Mouse (Mus musculus): ENCODE measurements around the gene Tars2. TPM values are rescaled to one million over a fixed set of nuclear protein-coding genes. Genes with fewer than 3 reads are reported as not detected.

Tars2 gene
- polyA plus RNA-seq, 1 experiment from 2014 or later: 41.3 TPM

DNA sequence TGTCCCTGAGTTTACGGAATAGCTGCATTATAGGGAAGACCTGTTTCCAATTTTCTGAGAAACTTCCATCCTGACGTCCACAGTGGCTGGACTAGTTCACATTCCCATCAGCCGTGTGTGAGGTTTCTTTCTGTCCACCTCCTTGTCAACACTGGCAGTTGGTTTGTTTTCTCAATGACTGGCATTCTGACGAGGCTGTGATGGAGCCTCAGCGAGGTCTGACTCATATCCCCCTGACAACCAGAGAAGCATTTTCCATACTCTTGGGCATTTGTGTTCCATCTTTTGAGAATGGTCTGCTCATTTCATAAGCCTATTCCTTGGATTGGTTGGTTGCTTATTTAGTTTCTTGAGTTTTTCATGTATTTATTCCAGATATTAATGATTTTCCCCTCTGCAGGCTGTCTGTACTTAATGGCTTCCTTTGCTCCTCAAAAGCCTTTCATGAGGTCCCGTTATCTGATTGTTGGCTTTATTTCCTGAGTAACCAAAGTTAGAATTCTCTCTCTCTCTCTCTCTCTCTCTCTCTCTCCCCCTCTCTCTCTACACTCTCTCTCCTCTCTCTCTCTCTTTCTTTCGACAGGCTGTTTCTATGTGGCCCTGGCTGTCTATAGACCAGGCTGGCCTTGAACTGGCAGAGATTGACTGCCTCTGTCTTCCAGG is 33.2 kb downstream of the Tars2 start:
- no peaks in the 10 kb centered on the region for H3K9me3 ChIP-seq (ENCODE audit: control insufficient read depth, low read length)
- H3K4me1 ChIP-seq (ENCODE audit: control insufficient read depth in 2 of 2, insufficient read depth in 2 of 2, low read length in 2 of 2): peaks cover 0 to 4% of the 10 kb centered on the region in 2 experiments; a peak in 2 of 4 replicates
- H3K27ac ChIP-seq (replicated peaks in 1 of 2; ENCODE audit: control insufficient read depth in 1 of 2, insufficient read depth in 1 of 2, low read depth in 2 of 2, low read length in 2 of 2): no peak overlapping the region
- H3K27me3 ChIP-seq (ENCODE audit: control insufficient read depth, insufficient read depth, low read length): no peaks in the 10 kb centered on the region
- 33% methylated on average over 7 of the region's 7 CpGs for WGBS
- no peaks in the 10 kb centered on the region for H3K36me3 ChIP-seq (ENCODE audit: control insufficient read depth, insufficient read depth, low read length)
- no peak for ATAC-seq (ENCODE audit: insufficient number of reproducible peaks, insufficient read depth, low FRiP score, low read depth)
- no peak overlapping the region for H3K9ac ChIP-seq (ENCODE audit: low read length)
- no peak overlapping the region for H3K4me3 ChIP-seq (ENCODE audit: control insufficient read depth in 1 of 2, insufficient read depth in 1 of 2, low read depth in 1 of 2, low read length in 2 of 2)
- H3K4me2 ChIP-seq (ENCODE audit: low read length): no peak overlapping the region

DNA sequence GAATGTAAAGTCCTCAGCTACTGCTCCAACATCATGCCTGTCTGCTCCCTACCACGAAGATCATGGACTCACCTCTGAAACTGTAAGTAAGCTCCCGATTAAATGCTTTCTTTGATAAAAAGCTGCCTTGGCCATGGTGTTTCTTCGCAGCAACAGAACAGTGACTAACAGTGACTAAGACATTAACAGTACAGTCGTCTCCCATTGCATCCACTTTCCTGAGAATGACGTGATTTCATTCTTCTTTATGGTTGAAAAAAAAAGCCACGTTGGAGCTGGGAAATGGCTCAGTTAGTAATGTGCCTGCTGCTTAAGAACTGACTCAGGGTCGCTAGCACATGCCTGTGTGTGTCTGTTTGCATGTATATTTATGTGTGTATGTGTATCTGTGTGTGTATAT is 34.1 kb downstream of the Tars2 start:
- Histone ChIP-seq H3K4me3 (ENCODE audit: control insufficient read depth in 1 of 2, insufficient read depth in 1 of 2, low read depth in 1 of 2, low read length in 2 of 2) (no peak overlapping the region), H3K27me3 (ENCODE audit: control insufficient read depth, insufficient read depth, low read length) (no peaks in the 10 kb centered on the region), H3K9me3 (ENCODE audit: control insufficient read depth, low read length) (no peaks in the 10 kb centered on the region), H3K36me3 (ENCODE audit: control insufficient read depth, insufficient read depth, low read length) (no peaks in the 10 kb centered on the region), H3K9ac (ENCODE audit: low read length) (no peak overlapping the region), H3K27ac (replicated peaks in 1 of 2; ENCODE audit: control insufficient read depth in 1 of 2, insufficient read depth in 1 of 2, low read depth in 2 of 2, low read length in 2 of 2) (no peak overlapping the region), H3K4me1 (ENCODE audit: control insufficient read depth in 2 of 2, insufficient read depth in 2 of 2, low read length in 2 of 2) (peaks cover 0 to 4% of the 10 kb centered on the region in 2 experiments; a peak in 2 of 4 replicates), H3K4me2 (ENCODE audit: low read length) (no peak overlapping the region)
- ATAC-seq (ENCODE audit: insufficient number of reproducible peaks, insufficient read depth, low FRiP score, low read depth): no peak
- WGBS: 79% methylated on average over 7 of the region's 7 CpGs

DNA sequence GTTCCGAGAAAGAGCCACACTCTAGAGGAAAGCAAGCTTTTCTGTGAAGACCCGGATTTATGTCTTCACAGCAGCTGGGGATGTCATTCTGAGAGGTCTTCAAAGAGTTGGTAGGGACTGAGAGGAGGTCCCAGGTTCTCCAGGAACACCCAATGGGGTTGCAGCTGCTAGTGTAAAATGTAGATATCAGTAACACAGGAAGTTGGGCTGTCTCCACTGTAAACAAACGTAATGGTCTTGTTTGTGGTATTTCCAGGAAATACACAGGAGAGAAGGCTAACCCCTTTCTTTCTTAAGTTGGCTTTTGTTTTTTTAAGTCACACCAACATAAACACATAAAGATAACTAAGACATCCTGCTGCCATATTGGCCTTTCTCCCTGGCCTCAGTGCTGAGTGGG is 37.6 kb downstream of the Tars2 start:
- Histone ChIP-seq H3K9me3 (ENCODE audit: control insufficient read depth, low read length) (no peaks in the 10 kb centered on the region), H3K4me3 (ENCODE audit: control insufficient read depth in 1 of 2, insufficient read depth in 1 of 2, low read depth in 1 of 2, low read length in 2 of 2) (no peak overlapping the region), H3K36me3 (ENCODE audit: control insufficient read depth, insufficient read depth, low read length) (no peaks in the 10 kb centered on the region), H3K27ac (replicated peaks in 1 of 2; ENCODE audit: control insufficient read depth in 1 of 2, insufficient read depth in 1 of 2, low read depth in 2 of 2, low read length in 2 of 2) (no peak overlapping the region), H3K4me2 (ENCODE audit: low read length) (no peak overlapping the region), H3K4me1 (ENCODE audit: control insufficient read depth in 2 of 2, insufficient read depth in 2 of 2, low read length in 2 of 2) (peaks cover 0 to 4% of the 10 kb centered on the region in 2 experiments; a peak in 2 of 4 replicates), H3K9ac (ENCODE audit: low read length) (no peak overlapping the region), H3K27me3 (ENCODE audit: control insufficient read depth, insufficient read depth, low read length) (no peaks in the 10 kb centered on the region)
- WGBS: 64% methylated on average over 3 of the region's 3 CpGs
- ATAC-seq (ENCODE audit: insufficient number of reproducible peaks, insufficient read depth, low FRiP score, low read depth): no peak

DNA sequence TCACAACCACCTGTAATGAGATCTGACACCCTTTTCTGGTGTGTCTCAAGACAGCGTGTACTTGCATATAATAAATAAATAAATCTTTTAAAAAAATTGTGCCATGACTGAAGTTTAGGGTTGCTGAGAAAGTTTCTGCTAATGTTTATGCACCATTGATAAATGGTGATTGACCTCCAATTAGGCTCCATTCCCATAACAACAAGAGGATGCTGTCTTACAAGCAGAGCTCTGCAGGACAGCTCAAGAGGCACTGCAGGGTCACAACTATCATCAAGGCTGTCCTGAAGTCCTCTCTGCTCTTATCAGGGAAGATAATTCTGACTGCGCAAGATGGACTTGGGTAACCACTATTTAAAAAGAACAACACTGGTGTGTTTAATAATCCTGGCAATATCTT is 41.9 kb downstream of the Tars2 start:
- Histone ChIP-seq H3K4me2 (ENCODE audit: low read length) (no peak overlapping the region), H3K9me3 (ENCODE audit: control insufficient read depth, low read length) (no peaks in the 10 kb centered on the region), H3K27ac (replicated peaks in 1 of 2; ENCODE audit: control insufficient read depth in 1 of 2, insufficient read depth in 1 of 2, low read depth in 2 of 2, low read length in 2 of 2) (no peak overlapping the region), H3K36me3 (ENCODE audit: control insufficient read depth, insufficient read depth, low read length) (no peaks in the 10 kb centered on the region), H3K27me3 (ENCODE audit: control insufficient read depth, insufficient read depth, low read length) (no peaks in the 10 kb centered on the region), H3K4me1 (ENCODE audit: control insufficient read depth in 2 of 2, insufficient read depth in 2 of 2, low read length in 2 of 2) (no peaks in the 10 kb centered on the region), H3K9ac (ENCODE audit: low read length) (no peak overlapping the region), H3K4me3 (ENCODE audit: control insufficient read depth in 1 of 2, insufficient read depth in 1 of 2, low read depth in 1 of 2, low read length in 2 of 2) (no peak overlapping the region)
- ATAC-seq (ENCODE audit: insufficient number of reproducible peaks, insufficient read depth, low FRiP score, low read depth): no peak
- WGBS: 73% methylated on average over 2 of the region's 2 CpGs

DNA sequence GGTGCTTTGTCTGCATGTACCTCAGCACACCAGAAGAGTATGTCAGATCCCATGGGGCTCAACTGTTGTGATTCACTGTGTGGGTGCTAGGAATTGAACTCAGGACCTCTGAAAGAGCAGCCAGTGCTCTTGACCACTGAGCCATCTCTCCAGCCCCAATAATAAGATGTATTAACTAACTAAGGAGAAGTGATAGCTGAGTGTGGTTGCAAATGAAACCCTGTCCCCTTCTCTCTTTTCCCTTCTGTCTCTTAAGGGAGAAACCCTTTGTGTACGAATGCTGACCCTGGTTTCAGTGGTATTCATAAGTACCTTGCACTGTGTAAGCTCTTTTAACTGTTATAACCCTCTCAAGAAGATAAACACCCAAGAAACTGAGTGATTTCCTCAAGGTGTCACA is 43.9 kb downstream of the Tars2 start:
- ATAC-seq (ENCODE audit: insufficient number of reproducible peaks, insufficient read depth, low FRiP score, low read depth): no peak
- no peaks in the 10 kb centered on the region for H3K27me3 ChIP-seq (ENCODE audit: control insufficient read depth, insufficient read depth, low read length)
- no peak overlapping the region for H3K9ac ChIP-seq (ENCODE audit: low read length)
- H3K4me2 ChIP-seq (ENCODE audit: low read length): no peak overlapping the region
- WGBS: 81% methylated on average over 1 of the region's 1 CpGs
- no peaks in the 10 kb centered on the region for H3K4me1 ChIP-seq (ENCODE audit: control insufficient read depth in 2 of 2, insufficient read depth in 2 of 2, low read length in 2 of 2)
- no peak overlapping the region for H3K27ac ChIP-seq (replicated peaks in 1 of 2; ENCODE audit: control insufficient read depth in 1 of 2, insufficient read depth in 1 of 2, low read depth in 2 of 2, low read length in 2 of 2)
- H3K36me3 ChIP-seq (ENCODE audit: control insufficient read depth, insufficient read depth, low read length): no peaks in the 10 kb centered on the region
- no peak overlapping the region for H3K4me3 ChIP-seq (ENCODE audit: control insufficient read depth in 1 of 2, insufficient read depth in 1 of 2, low read depth in 1 of 2, low read length in 2 of 2)
- H3K9me3 ChIP-seq (ENCODE audit: control insufficient read depth, low read length): no peaks in the 10 kb centered on the region

DNA sequence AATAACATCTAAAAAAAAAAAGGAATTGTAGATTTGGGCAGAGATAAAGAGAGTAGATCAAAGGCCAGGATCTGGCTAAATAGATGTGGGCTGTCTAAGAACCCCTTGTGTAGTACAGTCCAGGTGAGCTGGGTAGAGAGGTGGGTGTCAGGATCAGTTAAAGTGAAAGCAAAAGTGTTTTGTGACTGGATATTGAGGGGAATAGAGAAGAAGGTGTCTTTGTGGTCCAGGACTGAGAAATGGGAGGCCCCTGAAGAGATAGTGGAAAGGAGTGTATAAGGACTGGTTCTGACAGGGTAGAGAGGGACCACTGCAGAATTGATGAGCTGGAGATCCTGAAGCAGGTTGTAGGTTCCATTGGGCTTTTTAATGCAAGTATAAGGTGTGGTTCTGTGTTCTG is 50.0 kb downstream of the Tars2 start:
- H3K27me3 ChIP-seq (ENCODE audit: control insufficient read depth, insufficient read depth, low read length): no peaks in the 10 kb centered on the region
- H3K9me3 ChIP-seq (ENCODE audit: control insufficient read depth, low read length): no peaks in the 10 kb centered on the region
- no peak overlapping the region for H3K27ac ChIP-seq (replicated peaks in 1 of 2; ENCODE audit: control insufficient read depth in 1 of 2, insufficient read depth in 1 of 2, low read depth in 2 of 2, low read length in 2 of 2)
- H3K9ac ChIP-seq (ENCODE audit: low read length): no peak overlapping the region
- no peak for ATAC-seq (ENCODE audit: insufficient number of reproducible peaks, insufficient read depth, low FRiP score, low read depth)
- no peak overlapping the region for H3K4me3 ChIP-seq (ENCODE audit: control insufficient read depth in 1 of 2, insufficient read depth in 1 of 2, low read depth in 1 of 2, low read length in 2 of 2)
- no peaks in the 10 kb centered on the region for H3K36me3 ChIP-seq (ENCODE audit: control insufficient read depth, insufficient read depth, low read length)
- H3K4me1 ChIP-seq (ENCODE audit: control insufficient read depth in 2 of 2, insufficient read depth in 2 of 2, low read length in 2 of 2): no peaks in the 10 kb centered on the region
- H3K4me2 ChIP-seq (ENCODE audit: low read length): no peak overlapping the region

DNA sequence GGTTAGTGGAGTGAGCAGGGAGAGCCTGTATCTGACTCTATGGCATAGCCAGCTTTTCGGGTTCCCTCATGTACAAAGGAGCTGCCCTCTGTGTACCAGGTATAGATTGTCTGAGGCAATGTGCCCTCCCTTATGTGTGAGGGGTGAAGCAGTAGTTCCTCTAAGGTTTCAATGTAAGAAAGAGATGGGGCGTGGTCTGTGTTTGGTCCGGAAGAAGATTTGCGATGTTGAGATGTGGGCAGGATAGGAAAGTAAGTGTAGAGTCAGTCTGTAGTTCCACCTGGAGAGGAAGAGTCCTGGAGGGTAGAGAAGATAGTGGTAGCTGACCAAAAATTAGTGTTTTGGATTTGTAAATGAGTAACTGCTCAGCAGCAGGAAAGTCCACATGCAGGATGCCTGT is 51.0 kb downstream of the Tars2 start:
- Histone ChIP-seq H3K27me3 (ENCODE audit: control insufficient read depth, insufficient read depth, low read length) (no peaks in the 10 kb centered on the region), H3K4me1 (ENCODE audit: control insufficient read depth in 2 of 2, insufficient read depth in 2 of 2, low read length in 2 of 2) (no peaks in the 10 kb centered on the region), H3K9ac (ENCODE audit: low read length) (no peak overlapping the region), H3K4me3 (ENCODE audit: control insufficient read depth in 1 of 2, insufficient read depth in 1 of 2, low read depth in 1 of 2, low read length in 2 of 2) (no peak overlapping the region), H3K9me3 (ENCODE audit: control insufficient read depth, low read length) (no peaks in the 10 kb centered on the region), H3K27ac (replicated peaks in 1 of 2; ENCODE audit: control insufficient read depth in 1 of 2, insufficient read depth in 1 of 2, low read depth in 2 of 2, low read length in 2 of 2) (no peak overlapping the region), H3K4me2 (ENCODE audit: low read length) (no peak overlapping the region), H3K36me3 (ENCODE audit: control insufficient read depth, insufficient read depth, low read length) (no peaks in the 10 kb centered on the region)
- WGBS: 90% methylated on average over 4 of the region's 4 CpGs
- no peak for ATAC-seq (ENCODE audit: insufficient number of reproducible peaks, insufficient read depth, low FRiP score, low read depth)

DNA sequence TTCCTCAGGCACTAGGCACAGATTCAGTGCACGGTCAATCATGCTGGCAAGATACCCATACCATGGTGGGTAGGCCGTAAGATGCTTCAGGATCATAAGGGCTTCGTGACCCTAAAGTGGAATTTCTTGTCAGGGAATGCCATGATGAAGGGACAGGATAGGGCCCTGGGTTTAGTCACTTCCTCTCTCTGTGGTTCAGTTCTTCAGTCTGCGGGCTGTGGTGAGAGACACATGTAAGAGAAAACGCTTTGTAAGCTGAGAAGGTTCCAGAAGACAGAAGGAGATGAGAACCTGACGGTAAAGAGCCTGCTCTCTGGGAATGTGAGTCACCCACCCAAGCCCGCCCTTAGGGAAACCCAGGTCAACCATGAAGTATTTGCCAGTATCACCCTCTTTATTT is 52.5 kb downstream of the Tars2 start:
- H3K4me2 ChIP-seq (ENCODE audit: low read length): no peak overlapping the region
- H3K27me3 ChIP-seq (ENCODE audit: control insufficient read depth, insufficient read depth, low read length): no peaks in the 10 kb centered on the region
- H3K27ac ChIP-seq (replicated peaks in 1 of 2; ENCODE audit: control insufficient read depth in 1 of 2, insufficient read depth in 1 of 2, low read depth in 2 of 2, low read length in 2 of 2): no peak overlapping the region
- 78% methylated on average over 7 of the region's 7 CpGs for WGBS
- no peak for ATAC-seq (ENCODE audit: insufficient number of reproducible peaks, insufficient read depth, low FRiP score, low read depth)
- H3K9me3 ChIP-seq (ENCODE audit: control insufficient read depth, low read length): no peaks in the 10 kb centered on the region
- no peak overlapping the region for H3K9ac ChIP-seq (ENCODE audit: low read length)
- H3K4me1 ChIP-seq (ENCODE audit: control insufficient read depth in 2 of 2, insufficient read depth in 2 of 2, low read length in 2 of 2): 0 out of 4 replicates have a peak, but pooled peaks cover 0 to under 1% of the 10 kb centered on the region in 2 experiments
- H3K36me3 ChIP-seq (ENCODE audit: control insufficient read depth, insufficient read depth, low read length): no peaks in the 10 kb centered on the region
- no peak overlapping the region for H3K4me3 ChIP-seq (ENCODE audit: control insufficient read depth in 1 of 2, insufficient read depth in 1 of 2, low read depth in 1 of 2, low read length in 2 of 2)

All from heart, embryonic 14.5 days (tissue).